Mouse (Mus musculus): Measurements from ENCODE around the gene Adm2.

DNA sequence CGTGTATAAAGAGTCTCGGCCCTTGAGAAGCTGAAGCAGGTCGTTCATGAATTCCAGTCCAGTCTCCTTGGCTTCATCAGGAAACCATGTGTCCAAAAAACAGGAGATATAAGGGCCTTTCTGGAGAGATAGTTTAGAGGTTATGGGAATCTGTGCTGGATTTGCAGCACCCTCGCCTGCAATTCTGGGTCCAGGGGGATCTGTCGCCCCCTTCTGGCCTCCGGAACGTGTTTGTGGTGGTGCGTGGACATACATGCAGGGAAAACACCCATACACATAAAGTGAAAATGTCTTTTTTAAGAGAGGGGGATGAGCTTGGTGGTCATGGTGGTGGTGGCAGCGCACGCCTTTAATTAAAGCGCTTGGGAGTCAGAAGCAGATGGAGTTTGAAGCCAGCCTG is 6.4 kb upstream of the Adm2 start:
- TF ChIP-seq CTCF (IDR thresholded peaks at IDR 0.05; ENCODE audit: low read depth): peak; percentile 58
- TF ChIP-seq EP300 (optimal IDR thresholded peaks at IDR 0.05): no peak

Data from stomach, postnatal 0 days (tissue).